In the genomic region with DNA sequence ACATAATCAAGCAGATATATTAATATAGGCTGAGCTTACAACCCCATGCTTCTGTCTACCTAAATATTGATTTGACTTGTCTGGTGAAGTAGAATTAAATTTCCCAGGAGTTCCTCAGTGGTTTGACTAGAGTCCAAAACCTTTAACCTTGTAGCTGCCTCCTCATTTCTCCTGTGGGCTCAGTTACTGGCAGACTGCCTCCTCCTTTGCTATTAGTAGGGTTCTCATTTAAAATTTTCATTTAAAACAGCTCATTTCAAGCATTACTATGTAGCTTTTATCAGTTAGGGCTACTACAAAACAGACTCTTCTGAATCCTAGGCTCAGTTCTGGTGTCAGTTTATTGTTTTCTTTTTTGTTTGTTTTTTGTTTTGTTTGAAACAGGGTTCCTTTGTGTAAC, we compare ENCODE assay signal across 20 mouse cellular contexts. TPM values are rescaled to one million over a fixed set of nuclear protein-coding genes. Genes with fewer than 3 reads are reported as not detected.
DNase-seq lines count a peak whose midpoint lies in the region; ATAC-seq and TF ChIP-seq lines count a peak whose summit lies in the region.
"Had no signal": no experiment of that assay in that cellular context is flagged by ENCODE, and none has a peak within 500 bp of the region (broad histone marks: within the 10 kb centered on the region; RNA-seq: fewer than 3 reads in every experiment).

No protein-coding gene starts in this region.

- H3K9me3 ChIP-seq in forebrain, embryonic 16.5 days (ENCODE audit: control insufficient read depth, low read length): no peaks in the 10 kb centered on the region
- no peaks in the 10 kb centered on the region for H3K9me3 ChIP-seq in forebrain, embryonic 10.5 days
- H3K9me3 ChIP-seq: embryonic facial prominence, embryonic 13.5 days; heart, embryonic 10.5 days; limb, embryonic 13.5 days; liver, embryonic 13.5 days had no signal

- no peak for DNase-seq in forebrain, embryonic 10.5 days (ENCODE audit: extremely low spot score, low spot score)
- DNase-seq in layer of hippocampus, adult 2 months (ENCODE audit: low spot score in 2 of 2): no peak
- no peak for DNase-seq in layer of hippocampus, postnatal 10 days (ENCODE audit: low spot score in 2 of 2)
- DNase-seq in fat pad, adult 2 months (ENCODE audit: extremely low read depth, low read depth, low spot score): peak; percentile 34
- no peak for DNase-seq in embryo, embryonic 10 days (ENCODE audit: low spot score)
- DNase-seq: cerebellum, adult 11-12 months; cerebellum, postnatal 10 days; kidney, postnatal 25 days; liver, embryonic 13.5 days; lung, adult 2 months; lung, postnatal 14 days; spleen, adult 18-20 months had no signal

- H3K9ac ChIP-seq in forebrain, embryonic 16.5 days (replicated peaks; ENCODE audit: low read depth, low read length): no peak overlapping the region
- H3K9ac ChIP-seq: embryonic facial prominence, embryonic 13.5 days; limb, embryonic 13.5 days; liver, embryonic 13.5 days had no signal

- peak overlapping the region; percentile 60; the same call in 1 of the 2 replicates for H3K27ac ChIP-seq in forebrain, embryonic 16.5 days (ENCODE audit: low read length)
- H3K27ac ChIP-seq in forebrain, embryonic 10.5 days: no peak overlapping the region
- peak overlapping the region; percentile 80 for H3K27ac ChIP-seq in layer of hippocampus, adult 2 months
- H3K27ac ChIP-seq: embryonic facial prominence, embryonic 13.5 days; heart, embryonic 10.5 days; limb, embryonic 13.5 days; liver, embryonic 13.5 days had no signal

- H3K4me1 ChIP-seq in forebrain, embryonic 16.5 days (replicated peaks; ENCODE audit: control insufficient read depth, insufficient read depth, low read length): no peaks in the 10 kb centered on the region
- no peaks in the 10 kb centered on the region for H3K4me1 ChIP-seq in forebrain, embryonic 10.5 days
- H3K4me1 ChIP-seq: embryonic facial prominence, embryonic 13.5 days; heart, embryonic 10.5 days; liver, embryonic 13.5 days had no signal

- TF ChIP-seq CTCF in layer of hippocampus, adult 2 months (conservative IDR thresholded peaks at IDR 0.05): no peak

- H3K4me2 ChIP-seq in forebrain, embryonic 16.5 days (ENCODE audit: low read length): no peak overlapping the region
- H3K4me2 ChIP-seq: embryonic facial prominence, embryonic 13.5 days; limb, embryonic 13.5 days; liver, embryonic 13.5 days; midbrain, embryonic 11.5 days had no signal

- H3K4me3 ChIP-seq in forebrain, embryonic 16.5 days (replicated peaks; ENCODE audit: low read length): no peak overlapping the region
- no peak overlapping the region for H3K4me3 ChIP-seq in forebrain, embryonic 10.5 days
- H3K4me3 ChIP-seq in layer of hippocampus, adult 2 months: no peak overlapping the region
- H3K4me3 ChIP-seq: embryonic facial prominence, embryonic 13.5 days; heart, embryonic 10.5 days; limb, embryonic 13.5 days; liver, embryonic 13.5 days had no signal

- peaks cover 27% of the 10 kb centered on the region for H3K27me3 ChIP-seq in forebrain, embryonic 16.5 days (replicated peaks; ENCODE audit: control insufficient read depth, insufficient read depth, low read length)
- H3K27me3 ChIP-seq in forebrain, embryonic 10.5 days (ENCODE audit: poor library complexity, severe bottlenecking): no peaks in the 10 kb centered on the region
- H3K27me3 ChIP-seq: embryonic facial prominence, embryonic 13.5 days; limb, embryonic 13.5 days; liver, embryonic 13.5 days had no signal

- H3K36me3 ChIP-seq in forebrain, embryonic 16.5 days (ENCODE audit: control insufficient read depth, insufficient read depth): no peaks in the 10 kb centered on the region
- peaks cover 27% of the 10 kb centered on the region for H3K36me3 ChIP-seq in forebrain, embryonic 10.5 days (replicated peaks)
- H3K36me3 ChIP-seq: liver, embryonic 13.5 days had no signal

- ATAC-seq in forebrain, embryonic 16.5 days: no peak
- ATAC-seq in monocyte, adult 5-6 weeks (replicated peaks; ENCODE audit: insufficient number of reproducible peaks, low FRiP score, low TSS enrichment, poor library complexity, severe bottlenecking): no peak
- ATAC-seq: activated CD4-positive, CD25-positive, alpha-beta regulatory T cell, adult 4 months; intestine, embryonic 16.5 days had no signal

RNA-seq across cellular contexts. Expression of a gene that starts 45.1 kb away (rescaled TPM):
- polyA plus RNA-seq in forebrain, embryonic 16.5 days (2015; fragmentation: Nextera tagmentation; extraction: Ambion mirVana): 153 and 158 TPM in 2 replicates
- 67.6 and 69.5 TPM in 2 replicates for polyA plus RNA-seq in forebrain, embryonic 10.5 days (2016; fragmentation: Nextera tagmentation; extraction: Ambion mirVana)
- total RNA-seq in layer of hippocampus, adult 2 months (2021): 100 to 1,000 TPM; 112 to 116 TPM
- total RNA-seq in layer of hippocampus, postnatal 10 days (2021): 100 to 1,000 TPM; 108 to 119 TPM
- total RNA-seq in monocyte, adult 5-6 weeks (2017): 44.7 to 57.3 TPM (median 45.4 TPM) in 3 replicates

RNA-seq across cellular contexts. Expression of a gene that starts 50.4 kb away (rescaled TPM):
- polyA plus RNA-seq in forebrain, embryonic 16.5 days (2015; fragmentation: Nextera tagmentation; extraction: Ambion mirVana): 2.8 and 4.8 TPM in 2 replicates
- polyA plus RNA-seq in forebrain, embryonic 10.5 days (2016; fragmentation: Nextera tagmentation; extraction: Ambion mirVana): 7.4 and 7.7 TPM in 2 replicates
- 10 to 100 TPM; 24.8 to 24.9 TPM for total RNA-seq in layer of hippocampus, adult 2 months (2021)
- 1 to 10 TPM; 7.4 to 8.7 TPM for total RNA-seq in layer of hippocampus, postnatal 10 days (2021)
- total RNA-seq in monocyte, adult 5-6 weeks (2017): 11.4 to 17.9 TPM (median 13.6 TPM) in 3 replicates
